Mouse (Mus musculus): ENCODE results near the gene Aff3. TPM values are rescaled to one million over a fixed set of nuclear protein-coding genes. Genes with fewer than 3 reads are reported as not detected.

Gene Aff3
- total RNA-seq, 1 experiment, result 1.7 TPM

- H3K36me3 ChIP-seq (ENCODE audit: control insufficient read depth, insufficient read depth, low read length, poor library complexity, severe bottlenecking), result no peaks in the 10 kb centered on the region
- H3K4me3 ChIP-seq (ENCODE audit: insufficient read depth in 1 of 2, low read depth in 1 of 2, low read length in 2 of 2, poor library complexity in 1 of 2, severe bottlenecking in 1 of 2), result no peak overlapping the region
- no peak for DNase-seq (ENCODE audit: low read depth, low spot score)
- TF ChIP-seq MAFK (IDR thresholded peaks at IDR 0.05; ENCODE audit: insufficient read depth, low read depth, low read length) (no peak), ZC3H11A (IDR thresholded peaks at IDR 0.05; ENCODE audit: borderline replicate concordance, low read depth, low read length) (no peak), HCFC1 (IDR thresholded peaks at IDR 0.05; ENCODE audit: borderline replicate concordance, insufficient read depth, low read length) (no peak), ZNF384 (IDR thresholded peaks at IDR 0.05; ENCODE audit: low read depth, low read length) (no peak), CHD2 (IDR thresholded peaks at IDR 0.05; ENCODE audit: low read depth, low read length) (no peak)
- no peaks in the 10 kb centered on the region for H3K9me3 ChIP-seq (ENCODE audit: control insufficient read depth, insufficient read depth, low read depth, low read length)
- peaks cover 0 to 3% of the 10 kb centered on the region in 2 experiments; a peak in 1 of 4 replicates for H3K4me1 ChIP-seq (ENCODE audit: control insufficient read depth in 2 of 2, insufficient read depth in 2 of 2, low read length in 2 of 2, poor library complexity in 1 of 2)
- H3K27ac ChIP-seq (ENCODE audit: insufficient read depth, low read depth, low read length, poor library complexity, severe bottlenecking), result no peak overlapping the region
- in situ Hi-C loops (cut with MboI; ENCODE audit: low sequenced_read_pairs in 2 of 2, unreplicated experiment in 2 of 2), result loop anchor here in 1 of 2 experiments (25.0 kb wide), 1 partner anchor 608 kb away; no protein-coding TSS in a partner anchor
- no peak overlapping the region for H3K9ac ChIP-seq (ENCODE audit: insufficient read depth, low read depth, low read length, poor library complexity, severe bottlenecking)
Observed at GRCm38 (mm10) chr1:38178929-38179328, 485.8 kb downstream of the Aff3 start.

GRCm38 (mm10) chr1:38176077-38176476 is 488.7 kb downstream of the Aff3 start:
- Histone ChIP-seq H3K27ac (ENCODE audit: insufficient read depth, low read depth, low read length, poor library complexity, severe bottlenecking) (no peak overlapping the region), H3K4me3 (ENCODE audit: insufficient read depth in 1 of 2, low read depth in 1 of 2, low read length in 2 of 2, poor library complexity in 1 of 2, severe bottlenecking in 1 of 2) (no peak overlapping the region), H3K9ac (ENCODE audit: insufficient read depth, low read depth, low read length, poor library complexity, severe bottlenecking) (no peak overlapping the region), H3K4me1 (ENCODE audit: control insufficient read depth in 2 of 2, insufficient read depth in 2 of 2, low read length in 2 of 2, poor library complexity in 1 of 2) (no peaks in the 10 kb centered on the region), H3K36me3 (ENCODE audit: control insufficient read depth, insufficient read depth, low read length, poor library complexity, severe bottlenecking) (no peaks in the 10 kb centered on the region), H3K9me3 (ENCODE audit: control insufficient read depth, insufficient read depth, low read depth, low read length) (no peaks in the 10 kb centered on the region)
- no peak for DNase-seq (ENCODE audit: low read depth, low spot score)
- in situ Hi-C loops (cut with MboI; ENCODE audit: low sequenced_read_pairs in 2 of 2, unreplicated experiment in 2 of 2), result loop anchor here in 1 of 2 experiments (25.0 kb wide), 1 partner anchor 611 kb away; no protein-coding TSS in a partner anchor
- TF ChIP-seq HCFC1 (IDR thresholded peaks at IDR 0.05; ENCODE audit: borderline replicate concordance, insufficient read depth, low read length) (no peak), MAFK (IDR thresholded peaks at IDR 0.05; ENCODE audit: insufficient read depth, low read depth, low read length) (no peak), ZC3H11A (IDR thresholded peaks at IDR 0.05; ENCODE audit: borderline replicate concordance, low read depth, low read length) (no peak), CHD2 (IDR thresholded peaks at IDR 0.05; ENCODE audit: low read depth, low read length) (no peak), ZNF384 (IDR thresholded peaks at IDR 0.05; ENCODE audit: low read depth, low read length) (no peak)

GRCm38 (mm10) chr1:38171874-38172273 is 492.9 kb downstream of the Aff3 start:
- Histone ChIP-seq H3K36me3 (ENCODE audit: control insufficient read depth, insufficient read depth, low read length, poor library complexity, severe bottlenecking) (no peaks in the 10 kb centered on the region), H3K4me1 (ENCODE audit: control insufficient read depth in 2 of 2, insufficient read depth in 2 of 2, low read length in 2 of 2, poor library complexity in 1 of 2) (no peaks in the 10 kb centered on the region), H3K9ac (ENCODE audit: insufficient read depth, low read depth, low read length, poor library complexity, severe bottlenecking) (no peak overlapping the region), H3K4me3 (ENCODE audit: insufficient read depth in 1 of 2, low read depth in 1 of 2, low read length in 2 of 2, poor library complexity in 1 of 2, severe bottlenecking in 1 of 2) (no peak overlapping the region), H3K9me3 (ENCODE audit: control insufficient read depth, insufficient read depth, low read depth, low read length) (no peaks in the 10 kb centered on the region), H3K27ac (ENCODE audit: insufficient read depth, low read depth, low read length, poor library complexity, severe bottlenecking) (no peak overlapping the region)
- in situ Hi-C loops (cut with MboI; ENCODE audit: low sequenced_read_pairs in 2 of 2, unreplicated experiment in 2 of 2), result no loop called here
- DNase-seq (ENCODE audit: low read depth, low spot score), result no peak
- TF ChIP-seq CHD2 (IDR thresholded peaks at IDR 0.05; ENCODE audit: low read depth, low read length), result no peak
- no peak for TF ChIP-seq HCFC1 (IDR thresholded peaks at IDR 0.05; ENCODE audit: borderline replicate concordance, insufficient read depth, low read length)
- no peak for TF ChIP-seq ZC3H11A (IDR thresholded peaks at IDR 0.05; ENCODE audit: borderline replicate concordance, low read depth, low read length)

- Histone ChIP-seq H3K9me3 (ENCODE audit: control insufficient read depth, insufficient read depth, low read depth, low read length) (no peaks in the 10 kb centered on the region), H3K27ac (ENCODE audit: insufficient read depth, low read depth, low read length, poor library complexity, severe bottlenecking) (no peak overlapping the region), H3K9ac (ENCODE audit: insufficient read depth, low read depth, low read length, poor library complexity, severe bottlenecking) (no peak overlapping the region), H3K36me3 (ENCODE audit: control insufficient read depth, insufficient read depth, low read length, poor library complexity, severe bottlenecking) (no peaks in the 10 kb centered on the region), H3K4me3 (ENCODE audit: insufficient read depth in 1 of 2, low read depth in 1 of 2, low read length in 2 of 2, poor library complexity in 1 of 2, severe bottlenecking in 1 of 2) (no peak overlapping the region), H3K4me1 (ENCODE audit: control insufficient read depth in 2 of 2, insufficient read depth in 2 of 2, low read length in 2 of 2, poor library complexity in 1 of 2) (no peaks in the 10 kb centered on the region)
- in situ Hi-C loops (cut with MboI; ENCODE audit: low sequenced_read_pairs in 2 of 2, unreplicated experiment in 2 of 2), result no loop called here
- DNase-seq (ENCODE audit: low read depth, low spot score), result no peak
- TF ChIP-seq MAFK (IDR thresholded peaks at IDR 0.05; ENCODE audit: insufficient read depth, low read depth, low read length) (no peak), ZC3H11A (IDR thresholded peaks at IDR 0.05; ENCODE audit: borderline replicate concordance, low read depth, low read length) (no peak), CHD2 (IDR thresholded peaks at IDR 0.05; ENCODE audit: low read depth, low read length) (no peak), HCFC1 (IDR thresholded peaks at IDR 0.05; ENCODE audit: borderline replicate concordance, insufficient read depth, low read length) (no peak)
Observed at GRCm38 (mm10) chr1:38165696-38166095, 499.1 kb downstream of the Aff3 start.

GRCm38 (mm10) chr1:38150086-38150485 is 514.7 kb downstream of the Aff3 start:
- H3K9ac ChIP-seq (ENCODE audit: insufficient read depth, low read depth, low read length, poor library complexity, severe bottlenecking), result no peak overlapping the region
- H3K4me3 ChIP-seq (ENCODE audit: insufficient read depth in 1 of 2, low read depth in 1 of 2, low read length in 2 of 2, poor library complexity in 1 of 2, severe bottlenecking in 1 of 2), result no peak overlapping the region
- no peaks in the 10 kb centered on the region for H3K9me3 ChIP-seq (ENCODE audit: control insufficient read depth, insufficient read depth, low read depth, low read length)
- DNase-seq (ENCODE audit: low read depth, low spot score), result no peak
- TF ChIP-seq CHD2 (IDR thresholded peaks at IDR 0.05; ENCODE audit: low read depth, low read length) (no peak), ZC3H11A (IDR thresholded peaks at IDR 0.05; ENCODE audit: borderline replicate concordance, low read depth, low read length) (no peak), ZNF384 (IDR thresholded peaks at IDR 0.05; ENCODE audit: low read depth, low read length) (no peak), MAFK (IDR thresholded peaks at IDR 0.05; ENCODE audit: insufficient read depth, low read depth, low read length) (no peak), HCFC1 (IDR thresholded peaks at IDR 0.05; ENCODE audit: borderline replicate concordance, insufficient read depth, low read length) (no peak)
- in situ Hi-C loops (cut with MboI; ENCODE audit: low sequenced_read_pairs in 2 of 2, unreplicated experiment in 2 of 2), result no loop called here
- no peak overlapping the region for H3K27ac ChIP-seq (ENCODE audit: insufficient read depth, low read depth, low read length, poor library complexity, severe bottlenecking)
- no peaks in the 10 kb centered on the region for H3K4me1 ChIP-seq (ENCODE audit: control insufficient read depth in 2 of 2, insufficient read depth in 2 of 2, low read length in 2 of 2, poor library complexity in 1 of 2)
- no peaks in the 10 kb centered on the region for H3K36me3 ChIP-seq (ENCODE audit: control insufficient read depth, insufficient read depth, low read length, poor library complexity, severe bottlenecking)
